Mouse (Mus musculus): ENCODE data around the gene Adamts17. TPM values are rescaled to one million over a fixed set of nuclear protein-coding genes. Genes with fewer than 3 reads are reported as not detected.
A peak's percentile ranks its signal among the peaks of the same experiment; 100 is the strongest.

Gene Adamts17
- total RNA-seq, 2 experiments from 2014 or later = 19.0 to 24.1 TPM

- intact Hi-C loops (cut with DNase I) = no loop called here
- DNase-seq (ENCODE audit: extremely low spot score in 1 of 2, low spot score in 2 of 2) = no peak
These were observed 120.9 kb downstream of the Adamts17 start for GRCm38 (mm10) chr7:66960246-66961033.

GRCm38 (mm10) chr7:66962736-66963135 is 123.2 kb downstream of the Adamts17 start:
- intact Hi-C loops (cut with DNase I) = no loop called here
- no peak for DNase-seq (ENCODE audit: extremely low spot score in 1 of 2, low spot score in 2 of 2)

DNA sequence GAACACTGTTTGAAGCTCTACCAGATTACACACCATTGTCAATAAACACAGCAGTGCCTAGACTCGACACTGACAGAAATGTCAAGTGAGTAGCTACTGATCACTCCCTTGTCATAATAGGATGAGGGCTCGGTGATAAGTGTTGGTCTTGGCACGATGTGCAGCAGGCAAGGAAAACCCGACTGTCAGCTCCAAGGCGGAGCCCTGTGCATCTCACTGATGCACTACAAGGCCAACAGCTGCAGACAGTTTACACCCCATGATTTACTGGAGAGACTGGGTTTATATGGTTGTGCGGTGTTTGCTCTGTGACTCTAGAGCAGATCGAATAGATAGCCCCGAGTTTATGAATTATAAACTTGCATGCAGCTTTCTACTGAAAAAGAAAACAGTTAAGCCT is 124.0 kb downstream of the Adamts17 start:
- peak in 1 of 2 experiments; percentile 19 for DNase-seq (ENCODE audit: extremely low spot score in 1 of 2, low spot score in 2 of 2)
- intact Hi-C loops (cut with DNase I) = no loop called here

DNA sequence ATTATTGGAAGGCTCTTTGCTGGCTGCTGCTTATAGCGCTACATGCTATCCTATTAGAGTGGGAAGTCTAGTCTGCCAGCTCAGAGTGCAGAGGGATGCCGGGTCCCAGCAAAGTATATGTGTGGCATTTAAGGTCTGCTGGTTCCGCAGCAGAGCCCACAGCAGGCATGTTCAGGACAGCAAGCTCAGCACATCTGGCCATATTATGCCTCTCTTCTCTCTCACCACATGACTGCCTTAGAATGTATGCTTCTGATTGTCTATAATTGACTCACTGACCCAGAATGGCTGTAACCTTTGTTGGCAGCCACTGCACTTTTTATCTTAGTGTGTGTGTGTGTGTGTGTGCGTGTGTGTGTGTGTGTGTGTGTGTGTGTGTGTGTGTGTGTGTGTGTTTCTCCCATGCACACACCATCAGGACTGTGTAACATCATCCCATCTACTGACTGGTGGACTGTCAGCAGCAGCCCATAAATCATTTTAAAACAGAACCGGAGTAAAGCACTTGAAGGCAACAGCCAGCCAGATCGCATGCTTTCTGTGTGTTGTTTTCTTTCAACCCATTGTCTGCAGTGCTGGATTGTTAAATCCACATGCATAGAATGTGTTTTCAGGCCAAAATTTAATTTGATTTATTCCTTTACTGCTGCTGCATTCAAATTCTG is 127.1 kb downstream of the Adamts17 start:
- intact Hi-C loops (cut with DNase I) = no loop called here
- peak in 1 of 2 experiments; percentile 4 for DNase-seq (ENCODE audit: extremely low spot score in 1 of 2, low spot score in 2 of 2)

GRCm38 (mm10) chr7:66967206-66967919 is 127.8 kb downstream of the Adamts17 start:
- DNase-seq (ENCODE audit: extremely low spot score in 1 of 2, low spot score in 2 of 2) = peak in 1 of 2 experiments; percentile 9
- intact Hi-C loops (cut with DNase I) = no loop called here

GRCm38 (mm10) chr7:66968661-66969060 is 129.1 kb downstream of the Adamts17 start:
- intact Hi-C loops (cut with DNase I) = no loop called here

GRCm38 (mm10) chr7:66969199-66969598 is 129.7 kb downstream of the Adamts17 start:
- peak in 1 of 2 experiments; percentile 1 for DNase-seq (ENCODE audit: extremely low spot score in 1 of 2, low spot score in 2 of 2)
- intact Hi-C loops (cut with DNase I) = no loop called here

More at GRCm38 (mm10) chr7:66968661-66969060, 129.1 kb downstream of the Adamts17 start:
- peak in 1 of 2 experiments; percentile 13 for DNase-seq (ENCODE audit: extremely low spot score in 1 of 2, low spot score in 2 of 2)

- intact Hi-C loops (cut with DNase I) = no loop called here
- DNase-seq (ENCODE audit: extremely low spot score in 1 of 2, low spot score in 2 of 2) = no peak
These were observed 130.7 kb downstream of the Adamts17 start for GRCm38 (mm10) chr7:66970235-66970634.

DNA sequence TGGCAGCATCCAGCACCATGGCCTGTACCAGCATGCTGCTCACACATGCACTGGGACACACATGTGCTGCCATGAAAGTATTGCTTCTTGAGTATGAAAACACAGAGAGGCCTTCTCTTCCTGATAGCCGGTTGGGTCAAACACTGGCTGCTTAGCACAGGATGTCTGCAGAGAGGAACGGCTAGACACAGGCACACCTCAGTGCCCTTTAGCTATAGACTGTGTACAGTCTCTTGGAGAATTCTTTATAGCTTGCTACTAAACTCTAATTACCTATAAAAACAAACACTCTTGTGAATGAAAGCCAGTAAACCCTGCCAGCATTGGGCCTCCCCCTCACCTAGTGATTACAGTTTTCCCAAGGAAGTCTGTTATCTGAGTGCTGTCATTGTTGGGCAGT is 131.4 kb downstream of the Adamts17 start:
- intact Hi-C loops (cut with DNase I) = no loop called here
- peak in 1 of 2 experiments; percentile 4 for DNase-seq (ENCODE audit: extremely low spot score in 1 of 2, low spot score in 2 of 2)

GRCm38 (mm10) chr7:66974859-66975258 is 135.3 kb downstream of the Adamts17 start:
- intact Hi-C loops (cut with DNase I) = no loop called here
- no peak for DNase-seq (ENCODE audit: extremely low spot score in 1 of 2, low spot score in 2 of 2)

GRCm38 (mm10) chr7:66976371-66976770 is 136.8 kb downstream of the Adamts17 start:
- intact Hi-C loops (cut with DNase I) = no loop called here

DNA sequence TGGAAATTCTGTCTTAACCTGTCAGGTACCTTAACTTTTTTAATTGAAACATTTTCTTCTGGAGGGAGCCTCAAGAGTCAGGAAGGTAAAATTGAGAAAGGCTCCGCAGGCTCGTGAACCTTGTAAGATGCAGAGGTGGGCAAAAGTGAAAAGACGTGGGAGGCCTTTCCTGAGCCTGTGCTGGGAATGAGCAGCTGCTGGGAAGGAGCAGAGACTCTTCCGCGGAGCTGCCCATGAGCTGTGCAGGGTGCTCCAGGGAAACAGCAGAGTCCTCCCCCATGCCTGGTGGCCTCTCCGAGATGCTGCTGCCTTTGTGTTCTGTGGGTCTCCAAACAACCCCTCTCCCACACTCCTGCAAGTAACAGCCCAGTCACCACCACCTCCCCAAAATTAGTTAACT is 142.1 kb downstream of the Adamts17 start:
- intact Hi-C loops (cut with DNase I) = no loop called here
- no peak for DNase-seq (ENCODE audit: extremely low spot score in 1 of 2, low spot score in 2 of 2)

More at GRCm38 (mm10) chr7:66976371-66976770, 136.8 kb downstream of the Adamts17 start:
- DNase-seq (ENCODE audit: extremely low spot score in 1 of 2, low spot score in 2 of 2) = no peak

DNA sequence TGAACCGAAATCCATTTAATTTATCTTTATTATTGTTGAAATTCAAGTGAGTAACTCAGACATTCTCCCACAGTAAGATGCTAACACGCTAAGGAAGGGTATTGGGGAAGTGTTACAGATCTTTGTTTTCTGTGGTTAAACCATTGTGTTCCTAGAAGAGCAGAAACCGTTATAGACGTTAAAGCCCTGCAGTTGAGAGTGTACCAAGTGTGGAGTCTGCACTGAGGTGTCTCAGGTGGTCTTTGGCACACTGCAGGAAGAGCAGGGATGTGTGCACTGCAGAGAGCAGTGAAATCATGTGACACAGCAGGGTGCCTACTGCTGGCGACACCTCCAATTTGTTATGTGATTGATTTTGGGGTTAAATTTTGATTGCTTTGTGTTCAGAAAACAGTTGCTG is 142.5 kb downstream of the Adamts17 start:
- no peak for DNase-seq (ENCODE audit: extremely low spot score in 1 of 2, low spot score in 2 of 2)
- intact Hi-C loops (cut with DNase I) = no loop called here

- DNase-seq (ENCODE audit: extremely low spot score in 1 of 2, low spot score in 2 of 2) = no peak
- intact Hi-C loops (cut with DNase I) = no loop called here
These were observed 148.1 kb downstream of the Adamts17 start for GRCm38 (mm10) chr7:66987671-66988070.

GRCm38 (mm10) chr7:66988441-66988840 is 148.9 kb downstream of the Adamts17 start:
- intact Hi-C loops (cut with DNase I) = no loop called here
- no peak for DNase-seq (ENCODE audit: extremely low spot score in 1 of 2, low spot score in 2 of 2)

- DNase-seq (ENCODE audit: extremely low spot score in 1 of 2, low spot score in 2 of 2) = peak in 1 of 2 experiments; percentile 36
- intact Hi-C loops (cut with DNase I) = no loop called here
These were observed 150.0 kb downstream of the Adamts17 start for GRCm38 (mm10) chr7:66989357-66990045.

- intact Hi-C loops (cut with DNase I) = no loop called here
- no peak for DNase-seq (ENCODE audit: extremely low spot score in 1 of 2, low spot score in 2 of 2)
These were observed 159.3 kb downstream of the Adamts17 start for GRCm38 (mm10) chr7:66998821-66999220.

DNA sequence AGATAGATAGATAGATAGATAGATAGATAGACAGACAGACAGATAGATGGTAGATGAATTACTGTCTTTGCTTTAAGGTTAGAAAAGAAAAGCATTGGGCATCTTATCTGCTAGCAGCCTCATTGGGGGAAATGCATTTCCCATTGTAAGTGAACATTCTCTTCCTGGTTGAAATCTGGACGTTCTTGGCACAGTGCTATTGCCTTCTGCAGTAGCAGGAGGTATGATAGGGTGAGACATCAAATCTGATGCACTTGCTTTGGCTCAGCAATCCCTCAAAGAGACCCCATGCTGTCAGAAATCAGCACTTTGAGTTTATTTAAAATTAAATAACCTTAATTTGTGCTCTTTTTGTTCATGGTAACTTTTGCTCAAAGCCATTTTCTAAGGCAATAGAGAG is 164.1 kb downstream of the Adamts17 start:
- intact Hi-C loops (cut with DNase I) = no loop called here
- no peak for DNase-seq (ENCODE audit: extremely low spot score in 1 of 2, low spot score in 2 of 2)

GRCm38 (mm10) chr7:67004220-67004619 is 164.7 kb downstream of the Adamts17 start:
- intact Hi-C loops (cut with DNase I) = no loop called here
- no peak for DNase-seq (ENCODE audit: extremely low spot score in 1 of 2, low spot score in 2 of 2)

Data from left cerebral cortex, postnatal 10 days (tissue).